Mouse (Mus musculus) midbrain, embryonic 14.5 days (tissue): ENCODE results near the gene Axin1. TPM values are rescaled to one million over a fixed set of nuclear protein-coding genes. Genes with fewer than 3 reads are reported as not detected.
"Not testable (repeated sequence)": the region's sequence is repeated elsewhere in the genome, so short reads cannot be mapped to it uniquely, and the experiment has no call there.

Experiments
- ATAC-seq: fragments of 200-750 bp; cut with Nextera tagmentation; 2 replicates; pipeline ENCODE4 v1.8.0; 2017; ENCODE audit warnings: moderate number of reproducible peaks, moderate library complexity; ENCODE audit not compliant: low FRiP score, low TSS enrichment
- DNase-seq: peaks from one replicate; pipeline ENCODE4 v3.0.0-alpha.2; 2015
- H3K27ac ChIP-seq: fragments of 300-500 bp; sonication (generic); replicated peaks from 2 replicates; pipeline ENCODE4 v1.5.1; 2014; ENCODE audit warnings: mild to moderate bottlenecking, low read depth, low read length, moderate library complexity
- H3K27me3 ChIP-seq: fragments of 300-500 bp; sonication (generic); 2 replicates; pipeline ENCODE4 v1.6.1; 2014; ENCODE audit warnings: low read length, control low read depth, mixed read lengths; ENCODE audit not compliant: control insufficient read depth, insufficient read depth
- H3K36me3 ChIP-seq: fragments of 300-500 bp; sonication (generic); 2 replicates; pipeline ENCODE4 v1.6.1; 2014; ENCODE audit warnings: low read length, control low read depth; ENCODE audit not compliant: control insufficient read depth, insufficient read depth
- H3K4me1 ChIP-seq: fragments of 300-500 bp; sonication (generic); 2 replicates; pipeline ENCODE4 v1.6.1; 2014; ENCODE audit warnings: mild to moderate bottlenecking, antibody characterized with exemption, low read length, control low read depth; ENCODE audit not compliant: control insufficient read depth, insufficient read depth
- H3K4me2 ChIP-seq: fragments of 300-500 bp; sonication (generic); 2 replicates; pipeline ENCODE4 v1.6.1; 2014; ENCODE audit warnings: mild to moderate bottlenecking, low read length, moderate library complexity
- H3K4me3 ChIP-seq: fragments of 300-500 bp; sonication (generic); replicated peaks from 2 replicates; pipeline ENCODE4 v1.5.1; 2014; ENCODE audit warnings: low read depth, low read length
- H3K9ac ChIP-seq: fragments of 300-500 bp; sonication (generic); replicated peaks from 2 replicates; pipeline ENCODE4 v1.6.1; 2014; ENCODE audit warnings: mild to moderate bottlenecking, low read length, moderate library complexity
- H3K9me3 ChIP-seq: fragments of 300-500 bp; sonication (generic); 2 replicates; pipeline ENCODE4 v1.6.1; 2016; ENCODE audit warnings: low read length, control low read depth, mixed read lengths; ENCODE audit not compliant: control insufficient read depth
- WGBS: fragments of 180-500 bp; shearing (Covaris S2); extraction: QIAGEN DNeasy Blood & Tissue Kit; methylation state at CpG from one replicate; pipeline ENCODE4 v1.1.7; 2014; 5-methylcytosine and 5-hydroxymethylcytosine counted together
- polyA plus RNA-seq: library from polyadenylated mRNA; unstranded; fragments of >200 nt; fragmentation: Nextera tagmentation; extraction: Ambion mirVana; gene quantifications from 2 replicates; pipeline ENCODE4 v1.2.1, GENCODE M21; 2014

Axin1 gene
- polyA plus RNA-seq, 1 experiment from 2014 or later: 16.9 TPM

DNA sequence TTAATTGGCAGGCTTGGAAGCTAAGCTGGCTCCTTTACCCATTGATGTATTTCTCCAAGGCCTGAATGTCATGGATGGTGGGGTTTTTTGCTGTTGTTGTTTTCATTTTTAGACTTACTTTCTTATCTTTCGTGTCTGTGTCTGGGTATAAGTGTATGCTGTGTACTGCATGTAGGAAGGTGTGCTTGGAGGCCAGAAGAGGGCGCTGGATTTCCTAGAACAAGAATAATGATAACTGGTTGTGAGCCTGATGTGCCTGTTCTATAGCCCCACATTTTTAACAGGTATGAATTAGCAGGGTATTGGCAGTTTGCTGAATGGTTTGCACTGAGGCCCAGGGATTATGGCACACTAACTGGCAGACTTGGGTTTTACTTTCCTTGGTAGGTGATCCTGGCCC, 10.6 kb downstream of the Axin1 start:
- Histone ChIP-seq H3K36me3 (peaks cover 64% of the 10 kb centered on the region), H3K9ac (no peak overlapping the region), H3K4me3 (no peak overlapping the region), H3K4me1 (no peaks in the 10 kb centered on the region), H3K27me3 (no peaks in the 10 kb centered on the region), H3K4me2 (no peak overlapping the region), H3K9me3 (no peaks in the 10 kb centered on the region), H3K27ac (no peak overlapping the region)
- 88% methylated on average over 2 of the region's 2 CpGs for WGBS
- ATAC-seq (no peak), DNase-seq (no peak)

DNA sequence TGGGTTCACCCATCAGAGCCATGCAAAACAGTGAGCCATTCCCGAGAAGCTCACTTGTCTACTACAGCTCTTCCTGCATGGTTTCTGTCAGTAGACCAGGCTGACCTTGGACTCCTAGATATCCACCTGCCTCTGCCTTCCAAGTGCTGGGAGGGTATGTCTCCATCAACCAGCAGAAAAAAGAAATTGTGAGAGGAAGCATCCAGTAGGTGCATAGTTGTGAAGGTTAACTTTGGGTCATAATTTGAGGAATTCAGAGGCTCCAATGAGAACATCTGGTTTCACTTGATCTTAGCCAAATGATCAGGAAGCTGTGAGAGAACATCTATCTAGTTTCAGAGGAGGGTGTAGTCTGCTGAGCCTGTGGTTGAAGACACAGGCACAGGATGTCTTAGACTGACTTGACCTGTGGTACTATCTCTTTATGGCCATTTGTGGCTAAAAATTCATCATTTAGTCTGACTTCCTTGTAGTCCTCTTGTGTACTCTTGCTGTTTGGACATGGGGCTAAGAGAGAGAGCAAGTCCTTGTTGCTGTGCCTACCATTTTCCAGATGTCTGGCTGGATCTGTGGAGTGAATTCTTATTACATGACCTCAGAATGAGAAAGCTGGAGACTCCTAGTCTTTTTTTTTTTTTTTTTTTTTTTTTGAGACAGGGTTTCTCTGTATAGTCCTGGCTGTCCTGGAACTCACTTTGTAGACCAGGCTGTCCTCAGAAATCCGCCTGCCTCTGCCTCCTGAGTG, 13.6 kb downstream of the Axin1 start:
- Histone ChIP-seq H3K9me3 (no peaks in the 10 kb centered on the region), H3K4me1 (no peaks in the 10 kb centered on the region), H3K4me3 (no peak overlapping the region), H3K27ac (no peak overlapping the region), H3K36me3 (peaks cover 52% of the 10 kb centered on the region), H3K4me2 (no peak overlapping the region), H3K27me3 (no peaks in the 10 kb centered on the region), H3K9ac (no peak overlapping the region)
- WGBS: 98% methylated on average over 2 of the region's 2 CpGs
- ATAC-seq: no peak
- no peak for DNase-seq

DNA sequence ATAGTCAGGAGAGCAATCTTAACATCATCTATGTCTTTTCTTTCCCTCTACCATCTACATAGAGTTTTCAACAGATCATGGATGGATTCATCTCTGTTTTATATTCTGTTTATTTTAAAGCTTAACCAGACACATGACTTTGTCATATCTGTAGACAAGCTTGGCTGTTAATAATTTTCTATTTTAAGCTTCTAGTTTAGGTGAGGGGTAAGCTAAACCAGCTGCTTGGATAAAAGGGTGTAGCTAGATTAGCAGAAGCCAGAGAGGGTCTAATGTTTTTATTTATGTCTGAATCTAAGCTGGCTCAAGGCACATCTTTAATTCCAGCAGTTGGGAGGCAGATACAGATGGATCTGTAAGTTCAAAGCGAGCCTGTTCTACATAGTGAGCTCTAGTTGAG, 24.2 kb downstream of the Axin1 start:
- Histone ChIP-seq H3K4me2 (no peak overlapping the region), H3K4me1 (no peaks in the 10 kb centered on the region), H3K9me3 (no peaks in the 10 kb centered on the region), H3K9ac (no peak overlapping the region), H3K36me3 (no peaks in the 10 kb centered on the region), H3K27me3 (no peaks in the 10 kb centered on the region), H3K27ac (no peak overlapping the region), H3K4me3 (no peak overlapping the region)
- 100% methylated on average over 1 of the region's 1 CpGs for WGBS
- no peak for DNase-seq
- no peak for ATAC-seq

GRCm38 (mm10) chr17:26168039-26168438, 29.6 kb downstream of the Axin1 start:
- no peak for DNase-seq
- H3K9ac ChIP-seq: no peak overlapping the region
- H3K4me3 ChIP-seq: no peak overlapping the region
- no peaks in the 10 kb centered on the region for H3K36me3 ChIP-seq
- 94% methylated on average over 2 of the region's 2 CpGs for WGBS
- no peak overlapping the region for H3K4me2 ChIP-seq
- no peak for ATAC-seq
- no peaks in the 10 kb centered on the region for H3K27me3 ChIP-seq
- no peaks in the 10 kb centered on the region for H3K9me3 ChIP-seq
- H3K27ac ChIP-seq: no peak overlapping the region
- H3K4me1 ChIP-seq: no peaks in the 10 kb centered on the region

- not testable (repeated sequence) for H3K9ac ChIP-seq, H3K4me3 ChIP-seq, H3K4me2 ChIP-seq, H3K27me3 ChIP-seq, H3K9me3 ChIP-seq, ATAC-seq, DNase-seq, H3K27ac ChIP-seq, H3K4me1 ChIP-seq
- peaks cover 21% of the 10 kb centered on the region for H3K36me3 ChIP-seq
- WGBS: 86% methylated on average over 2 of the region's 2 CpGs
These were observed 36.8 kb downstream of the Axin1 start for GRCm38 (mm10) chr17:26175248-26175647.

- no peaks in the 10 kb centered on the region for H3K27me3 ChIP-seq
- H3K4me1 ChIP-seq: no peaks in the 10 kb centered on the region
- no peak for DNase-seq
- no peak overlapping the region for H3K9ac ChIP-seq
- ATAC-seq: no peak
- peaks cover 32% of the 10 kb centered on the region for H3K36me3 ChIP-seq
- no peak overlapping the region for H3K4me2 ChIP-seq
- H3K4me3 ChIP-seq: no peak overlapping the region
- H3K9me3 ChIP-seq: no peaks in the 10 kb centered on the region
- no peak overlapping the region for H3K27ac ChIP-seq
These were observed 40.1 kb downstream of the Axin1 start for GRCm38 (mm10) chr17:26178611-26179010.

DNA sequence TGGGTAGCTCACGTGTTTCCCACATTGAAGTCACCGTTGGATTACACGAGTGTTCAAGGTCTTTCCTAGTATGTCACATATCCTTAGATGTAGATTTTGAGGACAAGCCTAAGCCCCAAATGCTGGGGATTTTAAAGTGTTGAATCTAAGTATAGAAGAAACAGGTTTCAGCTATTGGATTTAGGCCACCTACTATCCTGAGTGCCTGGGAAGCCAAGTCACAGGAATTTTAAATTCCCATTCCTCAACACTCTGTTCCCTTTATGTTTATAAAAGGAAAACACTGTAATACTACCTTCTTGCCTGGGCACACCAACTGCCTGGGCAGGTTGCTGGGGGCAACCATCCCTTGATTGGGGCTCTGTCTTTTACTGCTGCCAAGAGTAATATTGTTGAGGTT, 42.7 kb downstream of the Axin1 start:
- ATAC-seq: no peak
- 95% methylated on average over 3 of the region's 3 CpGs for WGBS

GRCm38 (mm10) chr17:26187592-26187991, 49.1 kb downstream of the Axin1 start:
- Histone ChIP-seq H3K27ac (no peak overlapping the region), H3K9me3 (no peaks in the 10 kb centered on the region), H3K9ac (no peak overlapping the region), H3K36me3 (peaks cover 89% of the 10 kb centered on the region), H3K4me2 (no peak overlapping the region), H3K4me1 (no peaks in the 10 kb centered on the region), H3K4me3 (no peak overlapping the region), H3K27me3 (no peaks in the 10 kb centered on the region)
- no peak for ATAC-seq
- DNase-seq: no peak
- WGBS: 94% methylated on average over 5 of the region's 5 CpGs

More for the DNA sequence above, 42.7 kb downstream of the Axin1 start:
- Histone ChIP-seq H3K4me3 (no peak overlapping the region), H3K9ac (no peak overlapping the region), H3K36me3 (peaks cover 39% of the 10 kb centered on the region), H3K4me2 (no peak overlapping the region), H3K27me3 (no peaks in the 10 kb centered on the region), H3K4me1 (no peaks in the 10 kb centered on the region), H3K27ac (no peak overlapping the region), H3K9me3 (no peaks in the 10 kb centered on the region)
- DNase-seq: no peak

GRCm38 (mm10) chr17:26188091-26188805, 49.8 kb downstream of the Axin1 start:
- H3K9me3 ChIP-seq: no peaks in the 10 kb centered on the region
- WGBS: 88% methylated on average over 11 of the region's 11 CpGs
- ATAC-seq (no peak), DNase-seq (no peak)
- H3K4me2 ChIP-seq: no peak overlapping the region
- peaks cover 91% of the 10 kb centered on the region for H3K36me3 ChIP-seq
- no peaks in the 10 kb centered on the region for H3K4me1 ChIP-seq
- no peak overlapping the region for H3K9ac ChIP-seq
- H3K27ac ChIP-seq: no peak overlapping the region
- H3K4me3 ChIP-seq: no peak overlapping the region
- no peaks in the 10 kb centered on the region for H3K27me3 ChIP-seq
